Mouse (Mus musculus) olfactory bulb, adult 2 months (tissue): Measurements from ENCODE around the gene Limd1. TPM values are rescaled to one million over a fixed set of nuclear protein-coding genes. Genes with fewer than 3 reads are reported as not detected.

Experiments
- H3K27ac ChIP-seq: fragments of 200-500 bp; 2 replicates; pipeline ENCODE4 v1.5.1; 2012; ENCODE audit warnings: low read depth, low read length; ENCODE audit not compliant: insufficient read depth
- H3K4me1 ChIP-seq: fragments of 200-500 bp; 2 replicates; pipeline ENCODE4 v1.6.1; 2012; ENCODE audit warnings: low read length; ENCODE audit not compliant: control insufficient read depth, insufficient read depth
- H3K4me3 ChIP-seq: fragments of 200-500 bp; 2 replicates; pipeline ENCODE4 v1.5.1; 2012; ENCODE audit warnings: mild to moderate bottlenecking, low read depth, low read length, moderate library complexity; ENCODE audit not compliant: insufficient read depth
- CTCF ChIP-seq: fragments of 200-500 bp; IDR thresholded peaks from 2 replicates; pipeline ENCODE4 v1.5.1; 2012; ENCODE audit warnings: low read depth, mild to moderate bottlenecking, low read length, moderate library complexity; ENCODE audit not compliant: insufficient read depth
- POLR2A ChIP-seq: fragments of 200-500 bp; IDR thresholded peaks from 2 replicates; pipeline ENCODE4 v1.6.1; 2012; ENCODE audit warnings: mild to moderate bottlenecking, low read depth, low read length, moderate library complexity; ENCODE audit not compliant: insufficient read depth
- WGBS: fragments of 180-500 bp; shearing (Covaris S2); methylation state at CpG from one replicate; pipeline ENCODE4 v1.1.7; 2018; 5-methylcytosine and 5-hydroxymethylcytosine counted together
- polyA plus RNA-seq: library from polyadenylated mRNA; stranded (reverse); fragments of >200 nt; gene quantifications from 2 replicates; pipeline ENCODE4 v1.2.4, GENCODE M21; 2012; ENCODE audit warnings: low replicate concordance; ENCODE audit not compliant: missing spikeins, insufficient read depth, insufficient read length

Limd1 gene
- polyA plus RNA-seq, 1 experiment, result not detected

GRCm38 (mm10) chr9:123523676-123524075 is 45.2 kb downstream of the Limd1 start:
- TF ChIP-seq POLR2A, result no peak
- TF ChIP-seq CTCF, result peak; percentile 27; the same call in 1 of the 2 replicates
- Histone ChIP-seq H3K27ac (no peak overlapping the region), H3K4me1 (no peaks in the 10 kb centered on the region), H3K4me3 (no peak overlapping the region)
- WGBS, result 42% methylated on average over 3 of the region's 3 CpGs

GRCm38 (mm10) chr9:123525095-123525494 is 46.6 kb downstream of the Limd1 start:
- no peak overlapping the region for H3K4me3 ChIP-seq
- no peak overlapping the region for H3K27ac ChIP-seq
- 0% methylated on average over 1 of the region's 1 CpGs for WGBS
- H3K4me1 ChIP-seq, result no peaks in the 10 kb centered on the region
- TF ChIP-seq POLR2A (no peak), CTCF (no peak)

- no peak overlapping the region for H3K4me3 ChIP-seq
- 79% methylated on average over 5 of the region's 5 CpGs for WGBS
- H3K4me1 ChIP-seq, result no peaks in the 10 kb centered on the region
- TF ChIP-seq POLR2A, result no peak
- TF ChIP-seq CTCF, result no peak
- H3K27ac ChIP-seq, result no peak overlapping the region
Observed at GRCm38 (mm10) chr9:123526502-123526901, 48.0 kb downstream of the Limd1 start.

- Histone ChIP-seq H3K4me3 (peak overlapping the region; percentile 76), H3K4me1 (no peaks in the 10 kb centered on the region), H3K27ac (peak overlapping the region; percentile 99)
- TF ChIP-seq POLR2A, result no peak
- no peak for TF ChIP-seq CTCF
- WGBS, result 9% methylated on average over 6 of the region's 6 CpGs
Observed at GRCm38 (mm10) chr9:123528087-123528925, 49.8 kb downstream of the Limd1 start.

GRCm38 (mm10) chr9:123528926-123529295 is 50.4 kb downstream of the Limd1 start:
- no peak for TF ChIP-seq CTCF
- no peak for TF ChIP-seq POLR2A
- Histone ChIP-seq H3K27ac (peak overlapping the region; percentile 99), H3K4me1 (no peaks in the 10 kb centered on the region), H3K4me3 (peak overlapping the region; percentile 76)
- WGBS, result under 1% methylated on average over 17 of the region's 17 CpGs

- under 1% methylated on average over 79 of the region's 79 CpGs for WGBS
Observed at GRCm38 (mm10) chr9:123529392-123530157, 51.1 kb downstream of the Limd1 start, which contains the start of gene Sacm1l. Sacm1l (plus strand) TSS chr9:123529759.

GRCm38 (mm10) chr9:123530158-123530475 is 51.6 kb downstream of the Limd1 start:
- under 1% methylated on average over 13 of the region's 13 CpGs for WGBS
- Histone ChIP-seq H3K27ac (peak overlapping the region; percentile 50), H3K4me3 (peak overlapping the region; percentile 97), H3K4me1 (no peaks in the 10 kb centered on the region)
- TF ChIP-seq POLR2A, result no peak
- no peak for TF ChIP-seq CTCF

More at GRCm38 (mm10) chr9:123529392-123530157, 51.1 kb downstream of the Limd1 start, which contains the start of gene Sacm1l:
- H3K4me3 ChIP-seq, result peak within 1 kb of the TSS; percentile 97
- TF ChIP-seq CTCF, result no peak
- TF ChIP-seq POLR2A, result peak; percentile 61; the same call in 1 of the 2 replicates
- H3K27ac ChIP-seq, result peak within 1 kb of the TSS; percentile 99
- H3K4me1 ChIP-seq, result no peaks in the 10 kb centered on the region

GRCm38 (mm10) chr9:123530566-123531130 is 52.1 kb downstream of the Limd1 start:
- TF ChIP-seq POLR2A (no peak), CTCF (no peak)
- Histone ChIP-seq H3K4me3 (no peak overlapping the region), H3K27ac (no peak overlapping the region), H3K4me1 (no peaks in the 10 kb centered on the region)
- 6% methylated on average over 11 of the region's 11 CpGs for WGBS
